Mouse (Mus musculus): ENCODE data around the gene Tnik.

DNA sequence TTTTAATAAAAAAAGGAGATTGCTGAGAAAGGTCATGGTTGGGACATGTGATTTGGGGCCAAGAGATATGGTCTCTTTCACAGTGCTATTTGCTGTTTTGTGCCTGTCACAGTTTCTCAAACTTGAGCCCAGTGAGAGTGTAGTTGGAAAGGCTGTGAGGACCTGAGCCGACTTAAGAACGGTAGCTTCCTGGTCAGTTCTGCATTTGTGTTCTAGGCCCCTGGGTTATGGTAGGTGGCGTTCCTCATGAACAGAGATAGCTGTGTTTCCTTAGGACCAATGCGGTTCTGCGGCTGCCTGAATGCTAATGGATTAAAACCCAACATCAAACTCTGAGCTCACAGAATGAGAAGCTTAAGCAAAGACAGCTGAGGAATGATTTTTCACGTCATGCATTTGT lies 98.0 kb downstream of the Tnik start:
- TF ChIP-seq CTCF (conservative IDR thresholded peaks at IDR 0.05; ENCODE audit: insufficient read depth, insufficient read length, low read depth, low read length), result no peak
- no peak for TF ChIP-seq POLR2A (IDR thresholded peaks at IDR 0.05; ENCODE audit: low read depth, low read length)

All from kidney, adult 2 months (tissue).